Mouse (Mus musculus) kidney, adult 2 months (tissue): ENCODE measurements at regions not wholly inside any gene's neighbourhood (a gene's known extent, or its start where the extent isn't known, plus 50 kb on each side); places are given as distances from the start of the nearest gene placed in this dataset.

Source experiments
- CTCF ChIP-seq: fragments of 200-500 bp; conservative IDR thresholded peaks from 2 replicates; pipeline ENCODE4 v1.5.1; 2011; ENCODE audit warnings: low read depth, mild to moderate bottlenecking, control low read depth, low read length, moderate library complexity, mixed read lengths; ENCODE audit not compliant: insufficient read depth, insufficient read length
- POLR2A ChIP-seq: fragments of 200-500 bp; IDR thresholded peaks from one replicate; pipeline ENCODE4 v1.6.1; 2011; ENCODE audit warnings: low read depth, low read length, control low read depth

DNA sequence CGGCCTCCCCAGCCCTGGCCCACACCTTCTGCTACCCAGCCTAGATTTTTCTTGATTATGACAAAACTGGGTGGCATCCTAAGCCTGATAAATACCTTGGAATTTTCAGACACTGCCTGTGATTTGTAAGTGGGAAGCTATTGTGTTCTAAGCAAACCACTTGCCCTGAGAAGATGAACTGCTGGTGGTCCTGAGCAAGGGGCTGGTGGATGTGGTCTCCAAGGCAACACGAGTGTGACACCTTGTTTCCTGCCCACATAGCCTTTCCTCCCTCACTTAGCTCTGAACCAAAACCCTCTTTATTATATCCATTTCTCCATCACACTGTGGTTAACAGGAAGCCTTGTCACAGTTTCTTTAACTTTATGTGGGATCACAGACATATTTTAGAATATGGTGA lies 105.4 kb upstream of the Slc1a3 start:
- TF ChIP-seq POLR2A = no peak
- no peak for TF ChIP-seq CTCF
